Mouse (Mus musculus) kidney, postnatal 0 days (tissue): Measurements from ENCODE around the gene Tmem255a. TPM values are rescaled to one million over a fixed set of nuclear protein-coding genes. Genes with fewer than 3 reads are reported as not detected.
A peak's percentile ranks its signal among the peaks of the same experiment; 100 is the strongest.
"Not testable (repeated sequence)": the region's sequence is repeated elsewhere in the genome, so short reads cannot be mapped to it uniquely, and the experiment has no call there.

Experiments used
- ATAC-seq: fragments of 200-750 bp; cut with Nextera tagmentation; replicated peaks from 2 replicates; pipeline ENCODE4 v1.8.0; 2017; ENCODE audit warnings: low read depth, moderate number of reproducible peaks, moderate TSS enrichment, moderate library complexity; ENCODE audit not compliant: low FRiP score
- DNase-seq: peaks from one replicate; pipeline ENCODE4 v3.0.0-alpha.2; 2016; ENCODE audit warnings: low spot score
- H3K27ac ChIP-seq: fragments of 300-500 bp; sonication (generic); 2 replicates; pipeline ENCODE4 v1.5.1; 2014; ENCODE audit warnings: mild to moderate bottlenecking
- H3K27me3 ChIP-seq: fragments of 300-500 bp; sonication (generic); 2 replicates; pipeline ENCODE4 v1.6.1; 2014; ENCODE audit warnings: low read length, mixed read lengths; ENCODE audit not compliant: insufficient read depth
- H3K36me3 ChIP-seq: fragments of 300-500 bp; sonication (generic); 2 replicates; pipeline ENCODE4 v1.6.1; 2014; ENCODE audit warnings: low read length, mixed read lengths; ENCODE audit not compliant: insufficient read depth
- H3K4me1 ChIP-seq: fragments of 300-500 bp; sonication (generic); replicated peaks from 2 replicates; pipeline ENCODE4 v1.6.1; 2014; ENCODE audit warnings: antibody characterized with exemption, low read length, mixed read lengths; ENCODE audit not compliant: insufficient read depth
- H3K4me2 ChIP-seq: fragments of 300-500 bp; sonication (generic); 2 replicates; pipeline ENCODE4 v1.6.1; 2014; ENCODE audit warnings: mild to moderate bottlenecking, low read length, moderate library complexity, mixed read lengths
- H3K4me3 ChIP-seq: fragments of 300-500 bp; sonication (generic); replicated peaks from 2 replicates; pipeline ENCODE4 v1.5.1; 2014; ENCODE audit warnings: low read depth, low read length
- H3K9ac ChIP-seq: fragments of 300-500 bp; sonication (generic); 2 replicates; pipeline ENCODE4 v1.6.1; 2014; ENCODE audit warnings: low read depth, low read length
- H3K9me3 ChIP-seq: fragments of 300-500 bp; sonication (generic); replicated peaks from 2 replicates; pipeline ENCODE4 v1.6.1; 2016; ENCODE audit warnings: low read length, inconsistent platforms, mixed read lengths
- CTCF ChIP-seq: IDR thresholded peaks from 2 replicates; pipeline ENCODE4 v1.5.1; 2016; ENCODE audit warnings: antibody characterized with exemption, low read depth, mild to moderate bottlenecking, moderate library complexity
- WGBS: fragments of 180-500 bp; shearing (Covaris S2); extraction: QIAGEN DNeasy Blood & Tissue Kit; methylation state at CpG from one replicate; pipeline ENCODE4 v1.1.7; 2014; 5-methylcytosine and 5-hydroxymethylcytosine counted together
- microRNA-seq: library from miRNA; unstranded; fragments of <30 nt; microRNA quantifications from one replicate; pipeline ENCODE4, GENCODE M21; 2016
- polyA plus RNA-seq: library from polyadenylated mRNA; unstranded; fragments of >200 nt; fragmentation: Nextera tagmentation; extraction: Ambion mirVana; gene quantifications from 2 replicates; pipeline ENCODE4 v1.2.1, GENCODE M21; 2015

The Tmem255a gene
- polyA plus RNA-seq, 1 experiment from 2014 or later, result 15.5 TPM

DNA sequence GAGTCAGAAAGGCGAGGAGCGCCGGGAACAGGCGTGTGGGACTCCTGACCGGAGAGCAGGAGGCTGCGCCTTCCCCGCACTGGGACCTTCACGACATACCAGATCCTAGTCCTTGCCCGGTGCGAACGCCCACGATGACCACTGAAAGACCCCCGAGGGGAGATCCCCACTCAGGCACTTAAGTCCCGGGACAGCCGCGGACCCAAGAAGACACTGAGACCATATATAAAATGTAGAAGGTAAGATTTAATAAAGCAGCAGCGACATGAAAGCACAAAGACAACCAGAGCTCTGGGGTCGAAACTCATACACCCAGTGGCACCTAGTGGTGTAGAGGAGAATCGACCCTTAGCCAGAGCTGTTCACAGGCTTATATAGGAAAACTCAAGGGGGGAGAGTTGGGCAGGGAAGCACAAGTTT, 72.3 kb downstream of the Tmem255a start:
- ATAC-seq, H3K27ac ChIP-seq, H3K27me3 ChIP-seq, H3K9me3 ChIP-seq, H3K9ac ChIP-seq, H3K4me1 ChIP-seq, H3K4me3 ChIP-seq, H3K36me3 ChIP-seq: not testable (repeated sequence)
- peak; percentile 70 for DNase-seq
- H3K4me2 ChIP-seq, result peak overlapping the region; percentile 40
- WGBS, result 29% methylated on average over 19 of the region's 19 CpGs
- TF ChIP-seq CTCF, result peak; percentile 61

DNA sequence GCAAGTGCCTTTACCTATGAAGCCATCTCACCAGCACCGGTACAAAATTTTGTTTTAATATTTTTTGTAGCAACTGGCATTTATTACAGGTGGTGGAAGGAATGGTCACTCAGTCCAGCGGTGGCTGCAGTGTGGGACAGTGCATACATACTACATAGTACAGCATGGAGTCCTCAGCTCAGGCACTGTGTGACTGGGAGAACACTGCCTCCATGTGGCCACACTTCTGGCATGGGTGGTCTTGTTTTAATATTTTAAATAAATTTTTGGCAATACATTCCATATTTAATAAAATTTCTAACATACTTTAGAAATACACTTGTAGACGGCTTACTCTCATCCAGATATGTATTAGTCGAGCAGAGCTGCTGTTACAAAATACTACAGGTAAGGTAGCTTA, 85.6 kb downstream of the Tmem255a start:
- DNase-seq (no peak), ATAC-seq (no peak)
- no peak overlapping the region for H3K4me3 ChIP-seq
- H3K4me1 ChIP-seq, result no peaks in the 10 kb centered on the region
- H3K36me3 ChIP-seq, result no peaks in the 10 kb centered on the region
- H3K9ac ChIP-seq, result no peak overlapping the region
- 0 out of 2 replicates have a peak, but pooled peaks have one; percentile 10 for TF ChIP-seq CTCF
- WGBS, result 78% methylated on average over 4 of the region's 4 CpGs
- H3K4me2 ChIP-seq, result no peak overlapping the region
- no peak overlapping the region for H3K27ac ChIP-seq
- H3K9me3 ChIP-seq, result no peaks in the 10 kb centered on the region
- no peaks in the 10 kb centered on the region for H3K27me3 ChIP-seq

DNA sequence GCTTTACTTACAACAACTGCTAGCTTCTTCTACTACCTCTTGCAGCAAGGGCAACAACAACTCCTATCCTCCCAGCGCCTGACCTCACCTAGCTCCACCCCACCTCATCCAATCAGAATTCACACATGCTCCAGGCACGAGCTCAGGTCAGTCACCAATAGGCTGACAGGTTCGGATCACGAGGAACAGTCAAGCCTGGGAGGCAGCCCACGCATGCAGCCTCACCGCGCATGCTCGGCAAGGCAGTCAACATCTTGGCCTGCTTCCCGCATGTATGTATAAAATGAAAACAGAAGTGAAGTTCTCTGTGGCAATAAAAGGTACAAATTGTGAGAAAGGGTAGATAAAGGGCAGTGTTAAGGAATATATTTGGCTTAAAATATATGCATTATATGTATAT, 86.2 kb downstream of the Tmem255a start:
- H3K27ac ChIP-seq, result no peak overlapping the region
- no peak overlapping the region for H3K9ac ChIP-seq
- H3K27me3 ChIP-seq, result no peaks in the 10 kb centered on the region
- WGBS, result 76% methylated on average over 9 of the region's 9 CpGs
- ATAC-seq (no peak), DNase-seq (no peak)
- H3K4me1 ChIP-seq, result no peaks in the 10 kb centered on the region
- H3K4me3 ChIP-seq, result no peak overlapping the region
- H3K9me3 ChIP-seq, result no peaks in the 10 kb centered on the region
- no peak overlapping the region for H3K4me2 ChIP-seq
- TF ChIP-seq CTCF, result no peak
- H3K36me3 ChIP-seq, result no peaks in the 10 kb centered on the region

DNA sequence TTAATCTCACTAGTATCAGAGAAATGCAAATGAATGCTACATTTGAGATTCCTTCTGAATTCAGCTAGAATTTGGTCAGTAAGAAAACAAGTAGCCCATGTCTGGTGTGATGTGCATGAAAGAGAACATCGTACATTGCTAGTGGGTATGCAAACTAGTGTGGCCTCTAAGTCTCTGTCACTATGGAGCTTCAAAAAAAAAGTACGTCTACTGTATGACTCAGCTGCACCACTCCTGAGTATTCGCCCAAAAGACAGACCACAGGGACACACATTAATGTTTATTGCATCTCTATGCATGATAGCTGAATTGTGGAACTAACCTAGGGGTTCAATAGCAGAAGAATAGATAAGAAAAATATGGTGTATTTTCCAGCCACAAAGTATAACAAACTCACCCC, 86.9 kb downstream of the Tmem255a start:
- no peak overlapping the region for H3K9ac ChIP-seq
- 84% methylated on average over 3 of the region's 3 CpGs for WGBS
- ATAC-seq, result no peak

DNA sequence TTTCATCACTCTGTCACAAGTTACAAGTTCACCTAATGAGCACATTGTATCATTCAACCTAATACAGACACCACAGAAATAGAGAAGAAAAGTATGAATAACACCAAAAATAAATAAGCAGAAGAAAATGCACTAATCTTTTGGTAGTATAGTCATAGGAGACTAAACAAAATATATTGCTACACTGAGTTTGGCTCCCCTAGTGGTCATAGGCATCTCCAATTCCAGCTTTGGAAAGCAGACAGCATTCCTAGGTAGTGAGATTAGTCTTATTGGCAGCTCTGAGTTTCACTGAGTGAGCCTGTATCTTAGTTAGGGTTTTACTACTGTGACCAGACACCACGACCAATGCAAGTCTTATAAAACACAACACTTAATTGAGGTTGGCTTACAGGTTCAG, 93.1 kb downstream of the Tmem255a start:
- no peaks in the 10 kb centered on the region for H3K27me3 ChIP-seq
- 73% methylated on average over 1 of the region's 1 CpGs for WGBS
- H3K9ac ChIP-seq, result no peak overlapping the region
- DNase-seq (peak; percentile 0), ATAC-seq (no peak)
- TF ChIP-seq CTCF, result peak; percentile 57
- H3K36me3 ChIP-seq, result no peaks in the 10 kb centered on the region
- no peak overlapping the region for H3K4me2 ChIP-seq
- H3K4me3 ChIP-seq, result no peak overlapping the region
- no peaks in the 10 kb centered on the region for H3K9me3 ChIP-seq
- H3K27ac ChIP-seq, result no peak overlapping the region
- no peaks in the 10 kb centered on the region for H3K4me1 ChIP-seq

More for the DNA sequence above, 86.9 kb downstream of the Tmem255a start:
- Histone ChIP-seq H3K9me3 (no peaks in the 10 kb centered on the region), H3K27ac (no peak overlapping the region), H3K4me3 (no peak overlapping the region), H3K36me3 (no peaks in the 10 kb centered on the region), H3K4me1 (no peaks in the 10 kb centered on the region), H3K4me2 (no peak overlapping the region), H3K27me3 (no peaks in the 10 kb centered on the region)
- TF ChIP-seq CTCF, result no peak
- no peak for DNase-seq

Small RNA genes within 50 kb of the gene (microRNA-seq; reads per million reads assigned to microRNA genes)
- not detected for gene Mir3110

Other genes starting within 250 kb of the Tmem255a start
- not detected in 2 replicates for gene Btg1-ps1, start 233.6 kb downstream of the Tmem255a start, polyA plus RNA-seq
- gene Btg1-ps2, start 209.3 kb downstream of the Tmem255a start, polyA plus RNA-seq, result not detected in 2 replicates
- not detected in 2 replicates for gene Rhox10, start 186.0 kb downstream of the Tmem255a start, polyA plus RNA-seq
- not detected in 2 replicates for gene Rhox11, start 167.3 kb downstream of the Tmem255a start, polyA plus RNA-seq
- not detected in 2 replicates for gene Rhox12, start 141.5 kb downstream of the Tmem255a start, polyA plus RNA-seq
- gene Rhox13, start 131.2 kb downstream of the Tmem255a start, polyA plus RNA-seq, result not detected in 2 replicates
- 3.5 and 3.6 TPM in 2 replicates for gene Zbtb33, start 62.6 kb downstream of the Tmem255a start, polyA plus RNA-seq
- 0.04 TPM in 1 of 2 replicates, not detected in the other for gene Atp1b4, start 63.7 kb upstream of the Tmem255a start, polyA plus RNA-seq
- gene Lamp2, start 204.0 kb upstream of the Tmem255a start, polyA plus RNA-seq, result 308 and 316 TPM in 2 replicates